ENCODE assay signal across 18 mouse cellular contexts in genomic region chr7:127098950-127099349, GRCm38 (mm10). TPM values are rescaled to one million over a fixed set of nuclear protein-coding genes. Genes with fewer than 3 reads are reported as not detected.
"Had no signal": no experiment of that assay in that cellular context is flagged by ENCODE, and none has a peak within 500 bp of the region (broad histone marks: within the 10 kb centered on the region; RNA-seq: fewer than 3 reads in every experiment).

No protein-coding gene starts in this region.

- DNase-seq: lung, adult 2 months; lung, postnatal 14 days; lung, postnatal 36 days; right cerebral cortex, postnatal 14 days; thymus, adult 18-20 months; thymus, postnatal 14 days; thymus, postnatal 36 days had no signal

- H3K4me1 ChIP-seq: lung, embryonic 15.5 days; midbrain, embryonic 13.5 days; midbrain, embryonic 15.5 days; neural tube, embryonic 12.5 days; stomach, embryonic 15.5 days had no signal

- H3K9me3 ChIP-seq: lung, embryonic 15.5 days; midbrain, embryonic 13.5 days; midbrain, embryonic 15.5 days; neural tube, embryonic 12.5 days; stomach, embryonic 15.5 days had no signal

- H3K27me3 ChIP-seq: lung, embryonic 15.5 days; midbrain, embryonic 13.5 days; midbrain, embryonic 15.5 days; neural tube, embryonic 12.5 days; stomach, embryonic 15.5 days had no signal

- H3K4me3 ChIP-seq: lung, embryonic 15.5 days; megakaryocyte, embryonic 14.5 days; midbrain, embryonic 13.5 days; midbrain, embryonic 15.5 days; neural tube, embryonic 12.5 days; stomach, embryonic 15.5 days had no signal

- H3K9ac ChIP-seq: lung, embryonic 15.5 days; midbrain, embryonic 13.5 days; midbrain, embryonic 15.5 days; neural tube, embryonic 12.5 days; stomach, embryonic 15.5 days had no signal

- ATAC-seq: lung, postnatal 0 days; midbrain, embryonic 13.5 days; midbrain, embryonic 15.5 days had no signal

- H3K27ac ChIP-seq: lung, embryonic 15.5 days; macrophage; midbrain, embryonic 13.5 days; midbrain, embryonic 15.5 days; neural tube, embryonic 12.5 days; stomach, embryonic 15.5 days had no signal

- H3K36me3 ChIP-seq: lung, embryonic 15.5 days; midbrain, embryonic 13.5 days; midbrain, embryonic 15.5 days; neural tube, embryonic 12.5 days; stomach, embryonic 15.5 days had no signal

- H3K4me2 ChIP-seq: lung, embryonic 15.5 days; midbrain, embryonic 11.5 days; midbrain, embryonic 13.5 days; midbrain, embryonic 15.5 days; neural tube, embryonic 12.5 days; stomach, embryonic 15.5 days had no signal

RNA-seq across cellular contexts. Expression of gene Zg16, which starts 11.8 kb away (rescaled TPM):
- polyA plus RNA-seq: lung, embryonic 15.5 days; macrophage; midbrain, embryonic 11.5 days; midbrain, embryonic 13.5 days; midbrain, embryonic 15.5 days; midbrain, postnatal 0 days; neural tube, embryonic 12.5 days; neural tube, embryonic 14.5 days had no signal

RNA-seq across cellular contexts. Expression of gene Qprt, which starts 23.1 kb away (rescaled TPM):
- polyA plus RNA-seq: macrophage; neural tube, embryonic 14.5 days had no signal

RNA-seq across cellular contexts. Expression of gene Spn, which starts 38.7 kb away (rescaled TPM):
- polyA plus RNA-seq: midbrain, embryonic 11.5 days; midbrain, postnatal 0 days; neural tube, embryonic 14.5 days had no signal
